Mouse (Mus musculus) myocyte (in vitro differentiated cells): ENCODE results near the gene Gm20388.

ENCODE experiments used
- POLR2A ChIP-seq: IDR thresholded peaks from one replicate; pipeline ENCODE4 v1.6.1; 2011; ENCODE audit warnings: low read depth, mild to moderate bottlenecking, control low read depth, moderate library complexity; ENCODE audit not compliant: insufficient read length
- USF1 ChIP-seq: IDR thresholded peaks from one replicate; pipeline ENCODE4 v1.6.1; 2011; ENCODE audit warnings: low read depth, mild to moderate bottlenecking, control low read depth, moderate library complexity

GRCm38 (mm10) chr8:121619401-121619995 is 1708.9 kb downstream of the Gm20388 start:
- no peak for TF ChIP-seq POLR2A
- no peak for TF ChIP-seq USF1
